Mouse (Mus musculus) thymus, adult 2 months (tissue): ENCODE measurements at regions not wholly inside any gene's neighbourhood (a gene's known extent, or its start where the extent isn't known, plus 50 kb on each side); places are given as distances from the start of the nearest gene placed in this dataset.

ENCODE experiments used
- DNase-seq: peaks from one replicate; pipeline ENCODE4 v3.0.0; 2021
- H3K27ac ChIP-seq: fragments of 200-500 bp; 2 replicates; pipeline ENCODE4 v1.5.1; 2012; ENCODE audit warnings: low read length, control low read depth; ENCODE audit not compliant: control insufficient read depth, insufficient read depth
- H3K27me3 ChIP-seq: fragments of 200-500 bp; 2 replicates; pipeline ENCODE4 v1.6.1; 2012; ENCODE audit warnings: mild to moderate bottlenecking, low read length, moderate library complexity, mixed read lengths; ENCODE audit not compliant: control insufficient read depth, insufficient read depth
- H3K36me3 ChIP-seq: fragments of 200-500 bp; 2 replicates; pipeline ENCODE4 v1.6.1; 2012; ENCODE audit warnings: mild to moderate bottlenecking, low read length, moderate library complexity; ENCODE audit not compliant: control insufficient read depth, insufficient read depth
- H3K4me1 ChIP-seq: fragments of 200-500 bp; replicated peaks from 2 replicates; pipeline ENCODE4 v1.6.1; 2012; ENCODE audit warnings: low read length; ENCODE audit not compliant: control insufficient read depth, insufficient read depth
- H3K4me3 ChIP-seq: fragments of 200-500 bp; 2 replicates; pipeline ENCODE4 v1.5.1; 2012; ENCODE audit warnings: mild to moderate bottlenecking, low read length, control low read depth, moderate library complexity; ENCODE audit not compliant: control insufficient read depth, insufficient read depth
- CTCF ChIP-seq: fragments of 200-500 bp; IDR thresholded peaks from 2 replicates; pipeline ENCODE4 v1.5.1; 2012; ENCODE audit warnings: mild to moderate bottlenecking, control low read depth, low read length, moderate library complexity, borderline replicate concordance; ENCODE audit not compliant: control insufficient read depth, poor library complexity, insufficient read depth; ENCODE audit errors: extremely low read depth
- POLR2A ChIP-seq: fragments of 200-500 bp; IDR thresholded peaks from 2 replicates; pipeline ENCODE4 v1.6.1; 2012; ENCODE audit warnings: mild to moderate bottlenecking, low read length, control low read depth, moderate library complexity; ENCODE audit not compliant: control insufficient read depth, poor library complexity, insufficient read depth; ENCODE audit errors: extremely low read depth
- WGBS: fragments of 180-500 bp; shearing (Covaris S2); methylation state at CpG from one replicate; pipeline ENCODE4 v1.1.7; 2018; 5-methylcytosine and 5-hydroxymethylcytosine counted together

GRCm38 (mm10) chr5:133922181-133922580 lies 177.3 kb upstream of the Castor2 start:
- Histone ChIP-seq H3K36me3 (no peaks in the 10 kb centered on the region), H3K4me3 (no peak overlapping the region), H3K4me1 (no peaks in the 10 kb centered on the region), H3K27me3 (no peaks in the 10 kb centered on the region), H3K27ac (no peak overlapping the region)
- TF ChIP-seq POLR2A (no peak), CTCF (no peak)
- no peak for DNase-seq
- 97% methylated on average over 1 of the region's 1 CpGs for WGBS

DNA sequence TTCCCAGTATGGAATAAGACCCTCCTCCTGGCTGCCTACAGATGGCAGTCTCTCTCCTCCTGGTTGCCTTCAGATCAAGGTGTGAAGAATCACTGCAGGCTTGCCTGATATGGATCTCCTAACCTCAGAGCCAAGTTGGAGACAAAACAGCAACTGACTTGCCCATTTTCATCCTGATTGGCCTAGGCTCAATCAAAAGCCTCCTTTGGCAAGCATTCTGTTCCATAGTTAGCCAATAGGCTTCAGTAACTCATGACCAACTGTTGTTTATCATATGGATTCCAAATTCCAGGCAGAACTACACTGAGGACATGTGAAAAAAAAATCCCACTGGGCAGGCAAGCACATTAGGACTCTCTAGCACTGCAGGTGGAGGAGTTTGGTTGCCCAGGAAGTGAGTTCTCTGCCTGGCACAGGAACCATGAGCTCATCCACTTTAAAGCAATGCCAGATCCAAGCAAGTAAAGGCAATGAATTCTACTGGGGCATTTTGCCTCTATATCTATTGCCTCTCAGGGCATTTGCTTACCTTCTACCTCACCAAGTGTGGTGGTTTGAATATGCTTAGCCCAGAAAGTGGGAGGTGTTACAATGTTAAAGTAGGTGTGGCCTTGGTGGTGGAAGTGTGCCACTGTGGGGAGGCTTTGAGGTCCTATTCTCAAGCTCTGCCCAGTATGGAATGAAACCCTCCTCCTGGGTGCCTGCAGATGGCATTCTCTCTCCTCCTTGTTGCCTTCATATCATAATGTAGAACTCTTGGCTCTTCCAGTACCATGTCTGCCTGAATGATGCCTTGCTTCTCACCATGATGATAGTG lies 183.6 kb upstream of the Castor2 start:
- no peak for DNase-seq
- no peak for TF ChIP-seq CTCF
- no peak for TF ChIP-seq POLR2A
- no peak overlapping the region for H3K27ac ChIP-seq
- H3K4me3 ChIP-seq, result no peak overlapping the region
- H3K4me1 ChIP-seq, result no peaks in the 10 kb centered on the region
- H3K27me3 ChIP-seq, result no peaks in the 10 kb centered on the region
- no peaks in the 10 kb centered on the region for H3K36me3 ChIP-seq

DNA sequence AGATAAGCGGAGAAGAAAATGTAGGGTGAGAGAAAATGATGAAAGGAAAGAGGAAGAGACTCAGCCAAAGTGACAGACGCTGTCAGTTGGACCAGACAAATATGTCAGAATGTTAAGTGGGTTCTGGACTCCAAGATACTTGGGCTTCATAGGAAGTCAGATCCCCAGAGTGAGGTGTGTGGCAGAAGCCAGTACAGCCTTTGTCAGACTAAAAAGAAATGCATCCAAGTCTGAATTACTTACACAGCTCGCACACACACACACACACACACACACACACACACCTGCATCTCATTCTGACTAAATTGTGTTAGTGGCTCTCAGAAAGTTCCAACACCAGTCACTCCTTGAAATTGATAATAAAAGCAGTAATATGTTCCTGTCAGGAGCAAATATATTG lies 192.1 kb upstream of the Castor2 start:
- DNase-seq, result no peak
- no peak overlapping the region for H3K27ac ChIP-seq
- no peak for TF ChIP-seq POLR2A
- TF ChIP-seq CTCF, result no peak
- H3K4me1 ChIP-seq, result no peaks in the 10 kb centered on the region
- H3K4me3 ChIP-seq, result no peak overlapping the region
- no peaks in the 10 kb centered on the region for H3K36me3 ChIP-seq
- 85% methylated on average over 3 of the region's 3 CpGs for WGBS
- H3K27me3 ChIP-seq, result no peaks in the 10 kb centered on the region

- Histone ChIP-seq H3K4me3 (no peak overlapping the region), H3K27me3 (no peaks in the 10 kb centered on the region), H3K4me1 (no peaks in the 10 kb centered on the region), H3K36me3 (no peaks in the 10 kb centered on the region), H3K27ac (no peak overlapping the region)
- no peak for DNase-seq
- WGBS, result 78% methylated on average over 4 of the region's 4 CpGs
- TF ChIP-seq CTCF (no peak), POLR2A (no peak)
Measured at GRCm38 (mm10) chr5:133898025-133898598, 201.4 kb upstream of the Castor2 start.

DNA sequence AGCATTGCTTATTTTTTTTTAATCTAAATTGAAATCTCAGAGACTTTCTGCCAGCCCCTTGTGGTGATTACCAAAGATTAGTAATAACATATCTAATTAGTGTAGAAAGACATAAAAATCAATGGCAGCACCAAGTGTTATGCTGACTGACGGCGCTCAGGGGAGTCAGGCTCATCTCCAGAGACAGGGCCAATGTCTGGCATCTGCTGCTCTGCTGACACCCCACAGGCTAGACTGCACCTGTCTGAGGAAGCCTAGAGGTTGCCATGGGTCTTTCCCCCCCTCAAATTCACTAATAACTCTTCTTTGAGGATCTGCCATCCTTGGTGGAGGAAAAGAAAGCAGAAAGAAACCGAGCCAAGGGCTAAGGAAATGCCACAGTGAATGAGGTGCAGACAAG lies 208.8 kb upstream of the Castor2 start:
- 86% methylated on average over 3 of the region's 3 CpGs for WGBS
- Histone ChIP-seq H3K4me3 (no peak overlapping the region), H3K4me1 (no peaks in the 10 kb centered on the region), H3K27ac (no peak overlapping the region), H3K36me3 (no peaks in the 10 kb centered on the region), H3K27me3 (no peaks in the 10 kb centered on the region)
- no peak for DNase-seq
- TF ChIP-seq CTCF (no peak), POLR2A (no peak)

GRCm38 (mm10) chr5:133889841-133890240 lies 209.7 kb upstream of the Castor2 start:
- 84% methylated on average over 8 of the region's 8 CpGs for WGBS
- Histone ChIP-seq H3K4me3 (no peak overlapping the region), H3K36me3 (no peaks in the 10 kb centered on the region), H3K27ac (no peak overlapping the region), H3K4me1 (no peaks in the 10 kb centered on the region), H3K27me3 (no peaks in the 10 kb centered on the region)
- TF ChIP-seq POLR2A, result no peak
- TF ChIP-seq CTCF, result no peak
- no peak for DNase-seq
